Mouse (Mus musculus) midbrain, embryonic 13.5 days (tissue): ENCODE data around the gene Lef1. TPM values are rescaled to one million over a fixed set of nuclear protein-coding genes. Genes with fewer than 3 reads are reported as not detected.

Experiments used
- ATAC-seq: fragments of 200-750 bp; cut with Nextera tagmentation; 2 replicates; pipeline ENCODE4 v1.8.0; 2017; ENCODE audit warnings: mild to moderate bottlenecking, moderate TSS enrichment, moderate library complexity
- H3K27ac ChIP-seq: fragments of 300-500 bp; sonication (generic); 2 replicates; pipeline ENCODE4 v1.5.1; 2015; ENCODE audit warnings: inconsistent platforms, mild to moderate bottlenecking, moderate library complexity
- H3K27me3 ChIP-seq: fragments of 300-500 bp; sonication (generic); 2 replicates; pipeline ENCODE4 v1.6.1; 2015; ENCODE audit warnings: mild to moderate bottlenecking, inconsistent platforms
- H3K36me3 ChIP-seq: fragments of 300-500 bp; sonication (generic); 2 replicates; pipeline ENCODE4 v1.6.1; 2015; ENCODE audit warnings: mild to moderate bottlenecking, inconsistent platforms
- H3K4me1 ChIP-seq: fragments of 300-500 bp; sonication (generic); replicated peaks from 2 replicates; pipeline ENCODE4 v1.6.1; 2015; ENCODE audit warnings: inconsistent platforms
- H3K4me2 ChIP-seq: fragments of 300-500 bp; sonication (generic); replicated peaks from 2 replicates; pipeline ENCODE4 v1.6.1; 2015; ENCODE audit warnings: moderate library complexity, mild to moderate bottlenecking, inconsistent platforms
- H3K4me3 ChIP-seq: fragments of 300-500 bp; sonication (generic); replicated peaks from 2 replicates; pipeline ENCODE4 v1.5.1; 2015; ENCODE audit warnings: mild to moderate bottlenecking, inconsistent platforms
- H3K9ac ChIP-seq: fragments of 300-500 bp; sonication (generic); replicated peaks from 2 replicates; pipeline ENCODE4 v1.6.1; 2015; ENCODE audit warnings: mild to moderate bottlenecking, inconsistent platforms
- H3K9me3 ChIP-seq: fragments of 300-500 bp; sonication (generic); 2 replicates; pipeline ENCODE4 v1.6.1; 2016; ENCODE audit warnings: mild to moderate bottlenecking, inconsistent platforms
- WGBS: fragments of 180-500 bp; shearing (Covaris S2); methylation state at CpG from one replicate; pipeline ENCODE4 v1.1.7; 2015; 5-methylcytosine and 5-hydroxymethylcytosine counted together
- polyA plus RNA-seq: library from polyadenylated mRNA; unstranded; fragments of >200 nt; fragmentation: Nextera tagmentation; extraction: Ambion mirVana; gene quantifications from 2 replicates; pipeline ENCODE4 v1.2.1, GENCODE M21; 2015

The Lef1 gene
- polyA plus RNA-seq, 1 experiment from 2014 or later: 86.0 TPM

GRCm38 (mm10) chr3:131260418-131260817 lies 150.1 kb downstream of the Lef1 start:
- Histone ChIP-seq H3K4me2 (no peak overlapping the region), H3K36me3 (peaks cover 5% of the 10 kb centered on the region; the same call in 1 of the 2 replicates), H3K9me3 (0 out of 2 replicates have a peak, but pooled peaks cover 4% of the 10 kb centered on the region), H3K27me3 (no peaks in the 10 kb centered on the region), H3K4me3 (no peak overlapping the region), H3K4me1 (no peaks in the 10 kb centered on the region), H3K27ac (no peak overlapping the region), H3K9ac (no peak overlapping the region)
- WGBS: 96% methylated on average over 6 of the region's 6 CpGs
- no peak for ATAC-seq

- WGBS: 72% methylated on average over 15 of the region's 15 CpGs
- H3K4me1 ChIP-seq: no peaks in the 10 kb centered on the region
- H3K27me3 ChIP-seq: no peaks in the 10 kb centered on the region
- H3K9me3 ChIP-seq: 0 out of 2 replicates have a peak, but pooled peaks cover 4% of the 10 kb centered on the region
- H3K4me3 ChIP-seq: no peak overlapping the region
- peaks cover 5% of the 10 kb centered on the region; the same call in 1 of the 2 replicates for H3K36me3 ChIP-seq
- no peak overlapping the region for H3K27ac ChIP-seq
- no peak overlapping the region for H3K4me2 ChIP-seq
- H3K9ac ChIP-seq: no peak overlapping the region
- ATAC-seq: no peak
Observed at GRCm38 (mm10) chr3:131263766-131264486, 153.7 kb downstream of the Lef1 start.

- Histone ChIP-seq H3K27ac (no peak overlapping the region), H3K9me3 (0 out of 2 replicates have a peak, but pooled peaks cover 4% of the 10 kb centered on the region), H3K27me3 (no peaks in the 10 kb centered on the region), H3K36me3 (peaks cover 5% of the 10 kb centered on the region; the same call in 1 of the 2 replicates), H3K4me2 (no peak overlapping the region), H3K4me1 (peaks cover 9% of the 10 kb centered on the region), H3K9ac (no peak overlapping the region), H3K4me3 (no peak overlapping the region)
- ATAC-seq: no peak
- WGBS: 88% methylated on average over 8 of the region's 8 CpGs
Observed at GRCm38 (mm10) chr3:131265516-131265915, 155.2 kb downstream of the Lef1 start.

GRCm38 (mm10) chr3:131266366-131267050 lies 156.2 kb downstream of the Lef1 start:
- no peak overlapping the region for H3K4me2 ChIP-seq
- H3K9me3 ChIP-seq: no peaks in the 10 kb centered on the region
- no peaks in the 10 kb centered on the region; the same call in 1 of the 2 replicates for H3K36me3 ChIP-seq
- no peak for ATAC-seq
- no peak overlapping the region for H3K27ac ChIP-seq
- no peak overlapping the region for H3K9ac ChIP-seq
- H3K27me3 ChIP-seq: no peaks in the 10 kb centered on the region
- WGBS: 91% methylated on average over 3 of the region's 3 CpGs
- no peak overlapping the region for H3K4me3 ChIP-seq
- peaks cover 19% of the 10 kb centered on the region for H3K4me1 ChIP-seq

GRCm38 (mm10) chr3:131270381-131270780 lies 160.1 kb downstream of the Lef1 start:
- no peak for ATAC-seq
- Histone ChIP-seq H3K9me3 (no peaks in the 10 kb centered on the region), H3K4me1 (peaks cover 27% of the 10 kb centered on the region), H3K4me3 (no peak overlapping the region), H3K27ac (no peak overlapping the region), H3K27me3 (no peaks in the 10 kb centered on the region), H3K4me2 (peak overlapping the region; percentile 89), H3K9ac (no peak overlapping the region), H3K36me3 (no peaks in the 10 kb centered on the region)
- 8% methylated on average over 6 of the region's 6 CpGs for WGBS

GRCm38 (mm10) chr3:131271157-131271556 lies 160.9 kb downstream of the Lef1 start:
- ATAC-seq: peak; percentile 32; the same call in 1 of the 2 replicates
- Histone ChIP-seq H3K36me3 (no peaks in the 10 kb centered on the region), H3K4me3 (peak overlapping the region; percentile 72), H3K27me3 (no peaks in the 10 kb centered on the region), H3K9ac (peak overlapping the region; percentile 67), H3K4me1 (peaks cover 27% of the 10 kb centered on the region), H3K27ac (no peak overlapping the region), H3K4me2 (peak overlapping the region; percentile 89), H3K9me3 (no peaks in the 10 kb centered on the region)
- whole genome bisulfite sequencing: 5% methylated on average over 8 of the region's 8 CpGs

GRCm38 (mm10) chr3:131271559-131272373 lies 161.5 kb downstream of the Lef1 start, which contains the start of gene Hadh:
TSS of gene Hadh (minus strand) at chr3:131272101.
- peak within 1 kb of the TSS; percentile 51; the same call in 1 of the 2 replicates for H3K27ac ChIP-seq
- H3K4me2 ChIP-seq: peak within 1 kb of the TSS; percentile 89
- H3K36me3 ChIP-seq: no peaks in the 10 kb centered on the region
- peak within 1 kb of the TSS; percentile 67 for H3K9ac ChIP-seq
- WGBS: under 1% methylated on average over 54 of the region's 54 CpGs
- H3K27me3 ChIP-seq: no peaks in the 10 kb centered on the region
- H3K9me3 ChIP-seq: no peaks in the 10 kb centered on the region
- peak within 1 kb of the TSS; percentile 72 for H3K4me3 ChIP-seq
- ATAC-seq: peak; percentile 96
- H3K4me1 ChIP-seq: peaks cover 27% of the 10 kb centered on the region

- no peak overlapping the region; the same call in 1 of the 2 replicates for H3K9ac ChIP-seq
- no peaks in the 10 kb centered on the region for H3K9me3 ChIP-seq
- H3K27ac ChIP-seq: no peak overlapping the region
- H3K27me3 ChIP-seq: no peaks in the 10 kb centered on the region
- 64% methylated on average over 10 of the region's 10 CpGs for WGBS
- peak overlapping the region; percentile 89 for H3K4me2 ChIP-seq
- ATAC-seq: no peak
- H3K4me1 ChIP-seq: peaks cover 27% of the 10 kb centered on the region
- peak overlapping the region; percentile 72 for H3K4me3 ChIP-seq
- H3K36me3 ChIP-seq: no peaks in the 10 kb centered on the region
Observed at GRCm38 (mm10) chr3:131272374-131273100, 162.3 kb downstream of the Lef1 start.

Other genes with a start within 250 kb of the Lef1 start
- gene Hadh, start 161.6 kb downstream of the Lef1 start, polyA plus RNA-seq: 30.1 and 31.6 TPM in 2 replicates
- 3.8 and 4.8 TPM in 2 replicates for gene Cyp2u1, start 192.8 kb downstream of the Lef1 start, polyA plus RNA-seq